Mouse (Mus musculus) C2C12 (cell line): ENCODE data around the gene Cpt1b.

Experiments
- CTCF ChIP-seq: IDR thresholded peaks from one replicate; pipeline ENCODE4 v1.5.1; 2011; ENCODE audit not compliant: control insufficient read depth, insufficient read depth, insufficient read length
- FOSL1 ChIP-seq: IDR thresholded peaks from one replicate; pipeline ENCODE4 v1.8.0; 2011; ENCODE audit warnings: mild to moderate bottlenecking, low read length; ENCODE audit not compliant: poor library complexity, insufficient read depth, severe bottlenecking
- MAX ChIP-seq: IDR thresholded peaks from one replicate; pipeline ENCODE4 v1.6.1; 2011; ENCODE audit warnings: mild to moderate bottlenecking, control low read depth

DNA sequence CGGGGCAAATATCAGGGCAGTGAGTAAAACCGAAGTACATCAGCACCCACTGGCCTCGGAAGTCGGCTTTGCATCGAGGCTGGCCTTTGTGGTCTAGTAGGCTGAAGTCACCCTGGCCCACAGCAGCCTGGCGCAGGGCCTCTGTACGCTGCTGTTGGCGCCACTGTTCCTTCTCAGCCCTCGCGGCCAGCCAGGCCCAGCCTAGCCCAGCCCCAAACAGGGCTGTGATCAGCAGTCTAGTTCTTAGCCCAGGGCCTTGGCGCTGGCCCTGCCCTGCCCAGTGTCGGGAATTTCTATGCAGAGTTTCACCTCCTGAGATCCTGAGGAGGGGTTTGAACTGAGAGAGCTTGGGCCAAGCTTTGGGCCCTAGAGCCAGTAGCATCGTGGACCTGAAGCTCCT, 53.6 kb downstream of the Cpt1b start:
- no peak for TF ChIP-seq CTCF
- no peak for TF ChIP-seq FOSL1
- TF ChIP-seq MAX = no peak
